Mouse (Mus musculus) right cerebral cortex, adult 2 months (tissue): ENCODE results near the gene Fbn1.

ENCODE experiments used
- DNase-seq, 2 experiments: peaks; one replicate each; pipeline ENCODE4 v3.0.0; 2021 to 2022; ENCODE audit warnings: low spot score in 2 of 2

Fbn1 gene

GRCm38 (mm10) chr2:125507893-125508292 lies at the start of gene Fbn1:
Fbn1 (minus strand) TSS chr2:125507993.
- DNase-seq, result no peak

GRCm38 (mm10) chr2:125555830-125556229 lies 48.0 kb upstream of the Fbn1 start:
- no peak for DNase-seq

DNA sequence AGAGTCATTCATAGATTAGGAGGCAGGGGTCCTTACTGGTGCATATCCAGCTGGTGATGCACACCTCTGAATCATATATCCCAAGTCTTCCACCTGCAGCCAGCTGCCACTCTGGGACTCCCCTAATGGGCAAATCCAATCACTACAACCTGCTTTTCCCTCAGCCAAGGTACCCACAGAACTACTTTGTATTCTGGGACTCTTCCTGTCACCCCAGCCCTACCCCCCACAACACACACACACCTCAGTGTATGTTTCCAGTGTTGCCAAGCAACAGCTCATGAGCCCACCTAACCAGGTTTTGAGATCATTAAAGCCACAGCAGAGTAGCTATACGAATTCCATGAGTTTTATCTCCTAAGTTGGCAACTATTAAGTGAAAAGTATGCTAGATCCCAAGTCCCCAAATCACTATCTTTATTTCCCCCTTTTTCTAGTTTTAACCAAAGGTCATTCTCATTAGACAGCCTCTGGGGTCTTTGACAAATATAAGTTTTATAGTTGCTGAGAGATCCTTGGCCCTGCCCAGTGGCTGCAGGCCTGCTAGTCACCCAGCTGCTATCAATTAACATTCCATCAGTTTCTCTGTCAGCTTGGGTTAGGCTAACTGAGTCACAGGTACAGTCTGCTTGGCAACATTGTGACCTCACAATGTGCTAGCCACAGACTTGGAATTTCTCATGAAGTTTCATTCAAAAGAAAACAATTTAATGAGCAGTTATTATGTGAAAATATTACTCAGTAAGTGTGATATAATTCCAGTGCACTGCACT lies 41.2 kb upstream of the Fbn1 start:
- no peak for DNase-seq

GRCm38 (mm10) chr2:125544986-125545385 lies 37.2 kb upstream of the Fbn1 start:
- DNase-seq, result no peak

DNA sequence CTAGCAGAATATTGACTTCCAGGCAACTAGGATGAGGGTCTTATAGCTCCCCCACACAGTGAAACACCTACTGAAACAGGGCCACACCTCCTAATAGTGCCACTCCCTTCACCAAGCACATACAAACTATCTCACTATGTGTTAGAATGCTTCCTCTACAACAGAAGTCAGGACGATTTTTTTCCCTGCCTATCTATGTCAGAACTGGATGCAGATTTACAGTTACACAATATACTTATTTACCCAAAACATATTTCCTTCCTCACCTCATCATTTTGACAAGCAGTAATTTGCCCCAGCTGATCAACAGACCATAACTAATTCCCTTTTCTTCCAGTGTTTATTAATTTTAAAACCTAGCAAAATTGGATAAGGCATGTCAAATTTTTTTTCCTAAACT lies 35.9 kb upstream of the Fbn1 start:
- no peak for DNase-seq

- DNase-seq, result no peak
Measured at GRCm38 (mm10) chr2:125541451-125541850, 33.7 kb upstream of the Fbn1 start.

DNA sequence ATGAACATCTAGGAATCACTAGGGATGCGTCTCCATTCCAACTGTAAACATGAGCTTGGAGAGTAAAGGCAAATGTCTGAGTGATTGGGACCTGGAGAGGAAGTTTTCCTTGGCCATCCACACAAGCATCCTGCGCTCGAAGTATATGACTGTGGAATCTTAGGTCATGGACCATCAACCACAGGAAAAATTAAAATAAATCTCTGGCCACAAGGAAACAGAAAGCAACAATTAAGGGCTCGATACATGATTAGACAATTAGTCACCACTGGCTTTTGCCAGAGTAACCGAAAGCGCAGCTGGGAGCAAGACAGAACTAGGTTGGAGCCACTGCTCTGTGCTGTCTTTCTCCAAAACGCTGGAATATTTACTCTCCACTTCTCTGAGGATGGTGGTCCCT lies 32.8 kb upstream of the Fbn1 start:
- no peak for DNase-seq

DNA sequence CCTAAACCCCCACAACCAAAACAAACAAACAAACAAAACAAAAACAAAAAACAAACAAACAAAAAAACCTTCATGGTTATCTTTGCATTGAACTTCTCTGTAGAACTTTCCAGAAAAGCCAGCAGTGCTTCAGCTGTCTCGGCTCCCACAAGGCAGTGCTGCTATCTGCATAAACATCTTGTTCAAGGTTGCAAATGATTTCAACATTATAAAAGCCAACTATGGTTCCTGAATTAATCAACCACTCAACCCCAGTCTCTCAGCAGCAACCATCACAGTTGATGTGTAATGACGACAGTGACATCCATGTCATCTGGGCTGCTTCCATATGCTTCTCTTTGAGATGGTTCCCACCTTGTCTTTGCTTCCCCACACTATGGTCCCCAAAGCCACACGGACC lies 31.8 kb upstream of the Fbn1 start:
- DNase-seq, result no peak

DNA sequence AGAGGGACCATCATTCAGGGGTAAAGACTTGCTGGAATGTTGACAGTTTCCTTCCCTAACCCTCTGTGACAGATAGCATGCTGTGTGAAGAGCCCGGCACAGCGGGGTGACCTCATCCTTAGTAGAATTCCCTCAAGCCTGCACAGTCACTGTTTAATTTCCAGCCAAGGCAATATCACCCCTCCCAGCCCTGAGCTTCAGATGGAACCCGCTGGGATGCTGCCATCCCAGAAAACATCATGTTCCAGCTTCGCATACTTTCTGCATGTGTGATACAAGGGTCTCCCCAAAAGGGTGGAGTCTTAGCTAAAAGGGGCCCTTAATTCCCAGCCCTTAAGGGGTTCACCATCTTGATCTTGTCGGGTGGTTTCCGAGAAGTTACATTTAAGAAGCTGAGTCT lies 22.9 kb upstream of the Fbn1 start:
- DNase-seq, result no peak

- no peak for DNase-seq
Measured at GRCm38 (mm10) chr2:125526566-125526965, 18.8 kb upstream of the Fbn1 start.

- DNase-seq, result no peak
Measured at GRCm38 (mm10) chr2:125525484-125525883, 17.7 kb upstream of the Fbn1 start.

DNA sequence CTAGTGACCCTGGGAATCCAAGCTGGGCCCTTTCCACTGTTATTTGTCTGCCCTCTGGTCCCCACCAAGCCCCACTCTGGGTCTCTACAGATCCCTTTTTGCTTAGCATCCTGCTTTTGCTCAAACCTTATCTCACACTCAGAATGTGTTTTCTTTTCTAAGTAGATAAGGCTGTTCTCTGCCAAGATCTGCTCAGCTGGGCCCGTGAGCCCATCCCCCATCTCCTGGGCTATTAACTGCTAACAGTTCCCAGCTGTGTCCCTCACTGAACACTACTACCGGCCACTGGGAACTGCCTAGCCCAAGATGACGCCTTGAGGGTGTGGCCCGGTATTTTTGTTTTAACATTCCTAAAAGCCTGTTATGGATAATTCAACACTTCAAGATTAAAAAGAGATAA lies 8.8 kb upstream of the Fbn1 start:
- DNase-seq, result no peak

DNA sequence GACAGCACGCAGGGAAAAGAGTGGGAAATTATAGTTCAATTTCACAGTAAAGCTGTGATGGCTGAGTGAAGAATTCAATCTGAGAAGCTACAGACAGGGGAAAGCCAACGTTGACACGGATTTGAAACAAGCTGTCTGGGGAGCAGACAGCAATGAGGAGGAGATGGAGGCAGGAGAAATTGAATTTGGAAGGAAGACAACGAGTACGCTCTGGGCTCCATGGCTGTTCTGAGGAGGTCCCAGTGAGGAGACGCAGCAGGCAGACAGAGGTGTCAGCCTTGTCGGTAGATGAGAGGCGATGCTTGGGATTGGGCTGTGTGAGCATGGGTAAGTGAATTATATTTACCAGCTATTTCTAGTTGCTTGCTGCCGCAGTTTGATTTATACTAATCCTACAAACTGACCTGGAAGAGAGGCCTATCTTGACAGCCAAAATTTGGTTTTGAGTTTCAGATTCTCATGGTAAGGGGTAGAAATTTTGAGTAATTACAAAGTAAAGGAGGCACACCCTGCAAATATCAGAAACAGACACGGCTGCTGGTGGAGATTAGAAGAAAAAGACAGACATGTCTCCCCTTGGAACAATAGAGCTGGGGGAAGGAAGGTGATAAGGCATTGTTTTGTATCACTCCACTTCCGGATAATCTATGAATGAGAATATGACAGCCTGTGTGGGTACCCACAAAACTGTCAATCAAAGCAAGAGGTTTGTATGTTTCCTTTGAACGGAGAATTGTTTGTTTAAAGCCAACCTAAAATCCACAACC lies 7.7 kb upstream of the Fbn1 start:
- DNase-seq, result no peak

- DNase-seq, result no peak
Measured at GRCm38 (mm10) chr2:125514391-125514790, 6.6 kb upstream of the Fbn1 start.

DNA sequence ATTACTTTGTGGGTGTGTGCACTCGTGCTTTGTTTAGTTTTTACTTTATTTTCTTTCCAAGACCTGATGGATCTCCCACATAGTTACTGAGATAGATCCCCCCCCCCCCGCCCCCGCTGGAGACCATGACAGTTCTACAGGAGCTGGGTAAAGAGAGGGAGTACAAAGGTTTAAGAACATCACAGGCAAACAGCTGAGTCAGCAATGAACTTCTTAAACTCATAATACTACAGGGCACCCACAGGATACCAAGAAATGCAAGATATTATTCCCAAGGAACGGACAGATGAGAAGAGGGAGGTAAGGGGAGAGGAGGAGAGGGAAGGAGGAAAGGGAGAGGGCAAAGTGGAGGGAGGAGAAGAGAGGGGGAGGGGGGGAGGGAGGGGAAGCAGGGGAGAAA lies 4.8 kb upstream of the Fbn1 start:
- DNase-seq, result no peak

DNA sequence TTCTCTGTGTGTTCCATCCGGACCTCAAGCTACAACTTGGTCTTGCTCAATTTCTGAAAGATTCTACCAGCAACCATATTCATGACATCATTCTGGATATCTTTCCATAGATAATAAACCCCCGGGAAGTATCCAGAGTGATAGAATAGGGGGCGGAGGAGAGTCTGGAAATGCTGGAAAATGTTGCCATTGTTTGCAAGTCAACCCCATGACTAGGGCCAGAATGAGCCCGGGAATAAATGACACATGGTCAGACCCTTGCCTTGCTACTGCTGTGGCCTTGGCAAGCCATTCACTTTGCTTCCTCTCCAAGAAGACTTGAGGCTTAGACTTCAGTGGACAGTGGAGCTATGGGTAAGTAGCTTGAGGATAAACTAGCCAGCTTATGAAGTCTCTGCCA lies 4.1 kb upstream of the Fbn1 start:
- DNase-seq, result no peak

DNA sequence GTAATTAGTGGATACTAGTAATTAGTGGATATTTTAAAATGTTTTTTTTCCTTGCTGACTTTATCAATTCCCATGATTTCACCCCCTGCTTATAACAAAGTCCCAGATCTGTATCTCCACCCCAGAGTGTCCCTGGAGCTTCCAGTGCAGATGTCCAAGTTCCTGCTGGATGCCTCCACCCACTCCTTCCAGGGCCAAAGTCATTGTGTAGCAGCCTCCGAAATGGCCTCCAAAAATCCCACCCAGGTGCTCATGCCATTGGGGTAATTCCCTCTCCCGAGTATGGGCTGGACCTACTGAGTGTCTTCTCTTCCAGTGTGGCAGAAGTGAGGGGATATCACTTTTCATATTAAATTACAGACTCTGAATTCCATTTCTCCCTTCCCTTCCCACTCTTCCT lies 3.0 kb upstream of the Fbn1 start:
- no peak for DNase-seq

DNA sequence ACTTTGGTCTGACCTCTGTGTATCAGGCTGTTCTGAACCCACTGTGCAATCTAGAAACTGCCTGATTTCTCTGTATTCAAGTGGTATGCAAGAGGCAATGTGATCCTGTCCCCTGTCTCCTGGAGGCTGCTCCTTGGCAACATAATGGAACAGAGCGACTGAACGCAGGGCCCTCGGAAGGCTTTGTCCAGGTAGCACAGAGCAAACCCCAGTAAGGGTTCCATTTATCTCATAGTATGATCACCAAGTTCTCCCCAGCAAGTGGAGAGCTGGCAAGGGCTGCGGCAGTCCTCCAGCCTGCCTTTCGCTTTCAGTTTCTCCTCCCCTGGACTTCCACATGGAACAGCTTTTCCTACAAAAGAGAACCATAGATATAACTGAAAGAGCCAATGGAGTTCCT lies 588 bp upstream of the Fbn1 start:
- no peak for DNase-seq

- DNase-seq, result peak; percentile 8 to 11
Measured at GRCm38 (mm10) chr2:125506316-125507054, 1.3 kb downstream of the Fbn1 start.

DNA sequence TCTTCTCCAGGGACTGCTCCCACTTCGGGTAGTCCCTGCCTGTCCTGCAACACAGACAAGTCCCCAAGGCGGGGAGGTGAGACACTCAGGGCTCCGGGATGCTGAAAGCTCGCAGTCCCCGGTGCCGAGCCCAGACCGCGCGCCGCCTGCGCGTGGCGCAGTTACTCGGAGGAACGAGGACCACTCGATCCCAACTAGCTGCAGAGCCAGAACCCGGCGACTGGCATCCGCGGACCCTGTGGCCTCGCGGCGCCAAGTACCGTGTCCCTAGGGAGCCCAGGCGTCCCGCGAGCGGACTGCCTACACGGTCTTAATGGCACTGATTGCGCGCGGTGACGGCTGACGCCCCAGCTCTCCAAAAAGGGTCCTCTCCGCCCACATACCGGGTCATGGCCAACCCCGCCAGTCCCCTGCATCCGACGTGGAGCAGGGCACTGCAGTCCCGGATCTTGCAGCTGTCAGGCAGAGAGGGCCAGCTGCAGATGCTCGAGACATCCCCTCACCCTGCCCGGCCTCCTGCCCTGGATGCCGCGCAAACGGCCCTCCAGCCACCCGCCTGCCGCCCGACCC lies 2.0 kb downstream of the Fbn1 start:
- peak in 1 of 2 experiments; percentile 42 for DNase-seq

DNA sequence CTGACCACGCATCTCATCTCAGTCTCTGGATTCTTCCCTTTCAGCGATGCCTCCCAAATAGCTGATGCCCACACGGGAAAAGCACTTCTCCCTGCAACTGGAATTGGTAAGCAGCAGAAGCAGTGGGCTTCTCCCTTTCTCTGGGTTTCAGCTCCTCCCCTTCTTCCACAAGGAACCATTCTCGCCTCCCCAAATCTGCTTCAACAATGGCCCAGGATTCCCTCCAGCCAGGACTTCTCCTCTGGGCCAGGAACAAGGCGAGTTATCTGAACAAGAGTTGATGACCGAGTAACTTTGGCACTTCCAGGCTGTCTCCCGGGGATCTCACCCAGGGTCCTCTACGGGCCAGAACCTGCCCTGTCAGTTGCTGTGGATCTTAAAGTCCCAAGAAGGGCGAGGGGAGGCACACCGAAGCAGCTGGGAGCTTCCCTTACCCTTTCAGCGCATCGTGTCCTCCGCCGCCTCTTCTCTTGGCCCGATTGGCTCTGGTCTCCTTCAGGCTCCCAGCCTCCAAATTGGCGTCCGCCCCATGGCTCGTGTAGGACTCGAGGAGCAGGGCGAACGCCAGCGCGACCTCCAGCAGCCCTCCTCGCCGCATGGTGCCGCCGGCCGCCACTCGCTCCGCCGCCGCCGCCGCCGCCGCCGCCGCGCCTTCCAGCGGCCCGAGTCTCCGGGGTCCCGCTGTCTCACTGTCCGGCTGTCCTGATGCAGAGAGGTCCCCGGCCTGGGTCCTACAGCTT lies 2.6 kb downstream of the Fbn1 start, which contains the start of gene Gm9913:
Gm9913 (plus strand) TSS at position 84 of the 740 bp plus-strand sequence.
- DNase-seq, result peak; percentile 29 to 38
